Mouse (Mus musculus): ENCODE measurements around the gene Clcf1.

- TF ChIP-seq REST (IDR thresholded peaks at IDR 0.05; ENCODE audit: insufficient read depth, insufficient read length), result no peak
- TF ChIP-seq POLR2A (IDR thresholded peaks at IDR 0.05; ENCODE audit: insufficient read length, low read depth), result no peak
- no peak for TF ChIP-seq MAX (IDR thresholded peaks at IDR 0.05; ENCODE audit: low read depth)
- no peak for TF ChIP-seq TCF3 (IDR thresholded peaks at IDR 0.05; ENCODE audit: insufficient read length, low read depth)
- TF ChIP-seq SRF (IDR thresholded peaks at IDR 0.05; ENCODE audit: control insufficient read depth, insufficient read length, low read depth), result no peak
- TF ChIP-seq POLR2AphosphoS2 (IDR thresholded peaks at IDR 0.05; ENCODE audit: insufficient read length, low read depth), result no peak
- no peak for TF ChIP-seq CEBPB (IDR thresholded peaks at IDR 0.05; ENCODE audit: insufficient read depth, poor library complexity, severe bottlenecking)
- TF ChIP-seq TCF12 (IDR thresholded peaks at IDR 0.05; ENCODE audit: insufficient read depth, poor library complexity, severe bottlenecking), result no peak
These were observed 18.0 kb upstream of the Clcf1 start for GRCm38 (mm10) chr19:4196048-4196447.

Measured in myocyte (in vitro differentiated cells).